Mouse (Mus musculus) lung, embryonic 14.5 days (tissue): ENCODE measurements around the gene Plscr3. TPM values are rescaled to one million over a fixed set of nuclear protein-coding genes. Genes with fewer than 3 reads are reported as not detected.

ENCODE experiments used
- ATAC-seq: fragments of 200-750 bp; cut with Nextera tagmentation; 2 replicates; pipeline ENCODE4 v1.8.0; 2017; ENCODE audit warnings: mild to moderate bottlenecking, moderate TSS enrichment, moderate library complexity; ENCODE audit not compliant: insufficient read depth
- DNase-seq: peaks from one replicate; pipeline ENCODE4 v3.0.0-alpha.2; 2015
- H3K27ac ChIP-seq: fragments of 300-500 bp; sonication (generic); 2 replicates; pipeline ENCODE4 v1.5.1; 2014; ENCODE audit warnings: low read depth, mild to moderate bottlenecking, moderate library complexity
- H3K27me3 ChIP-seq: fragments of 300-500 bp; sonication (generic); 2 replicates; pipeline ENCODE4 v1.6.1; 2014; ENCODE audit warnings: low read length, control low read depth; ENCODE audit not compliant: insufficient read depth
- H3K36me3 ChIP-seq: fragments of 300-500 bp; sonication (generic); 2 replicates; pipeline ENCODE4 v1.6.1; 2014; ENCODE audit warnings: control low read depth; ENCODE audit not compliant: insufficient read depth
- H3K4me1 ChIP-seq: fragments of 300-500 bp; sonication (generic); 2 replicates; pipeline ENCODE4 v1.6.1; 2014; ENCODE audit warnings: antibody characterized with exemption, control low read depth; ENCODE audit not compliant: insufficient read depth
- H3K4me2 ChIP-seq: fragments of 300-500 bp; sonication (generic); 2 replicates; pipeline ENCODE4 v1.6.1; 2014; ENCODE audit warnings: mild to moderate bottlenecking
- H3K4me3 ChIP-seq: fragments of 300-500 bp; sonication (generic); 2 replicates; pipeline ENCODE4 v1.5.1; 2014; ENCODE audit warnings: low read depth, low read length
- H3K9ac ChIP-seq: fragments of 300-500 bp; sonication (generic); 2 replicates; pipeline ENCODE4 v1.6.1; 2014
- H3K9me3 ChIP-seq: fragments of 300-500 bp; sonication (generic); 2 replicates; pipeline ENCODE4 v1.6.1; 2016; ENCODE audit warnings: low read depth, low read length, control low read depth
- CTCF ChIP-seq: IDR thresholded peaks from 2 replicates; pipeline ENCODE4 v1.5.1; 2016; ENCODE audit warnings: antibody characterized with exemption, low read depth
- WGBS: fragments of 180-500 bp; shearing (Covaris S2); extraction: QIAGEN DNeasy Blood & Tissue Kit; methylation state at CpG from one replicate; pipeline ENCODE4 v1.1.7; 2014; 5-methylcytosine and 5-hydroxymethylcytosine counted together
- polyA plus RNA-seq: library from polyadenylated mRNA; unstranded; fragments of >200 nt; fragmentation: Nextera tagmentation; extraction: Ambion mirVana; gene quantifications from 2 replicates; pipeline ENCODE4 v1.2.1, GENCODE M21; 2014

Gene Plscr3
- 115 and 118 TPM in 2 replicates for polyA plus RNA-seq

DNA sequence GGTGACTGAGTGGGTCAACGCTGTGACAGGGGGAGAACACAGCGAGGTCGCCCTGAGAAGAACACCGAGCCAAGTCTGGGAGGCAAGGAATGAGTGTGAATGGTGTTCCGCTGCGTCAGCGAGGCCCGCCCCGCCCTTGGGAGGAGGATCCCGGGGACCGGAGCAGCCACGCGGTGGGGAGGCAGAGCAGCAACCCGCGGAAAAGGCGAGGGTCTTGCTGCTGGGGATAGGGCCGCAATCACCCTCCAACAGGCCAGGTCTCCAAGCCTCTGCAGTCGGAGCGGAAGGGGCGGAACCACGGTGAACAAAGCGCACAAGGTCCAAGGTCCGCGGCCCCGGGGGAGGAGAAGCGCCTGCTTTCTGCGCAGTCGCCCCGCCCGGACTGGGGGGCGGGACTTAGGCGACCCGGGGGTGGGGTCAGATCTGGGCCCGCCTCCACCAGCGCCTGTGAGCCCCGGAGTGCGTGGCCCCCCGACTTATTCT, at the start of gene Plscr3:
Plscr3 (plus strand) TSS at position 179 of the 483 bp plus-strand sequence.
- H3K4me1 ChIP-seq = 0 out of 2 replicates have a peak, but pooled peaks cover 5% of the 10 kb centered on the region
- H3K27me3 ChIP-seq = no peaks in the 10 kb centered on the region
- H3K27ac ChIP-seq = peak within 1 kb of the TSS; percentile 95
- H3K4me2 ChIP-seq = peak within 1 kb of the TSS; percentile 83
- H3K9me3 ChIP-seq = no peaks in the 10 kb centered on the region
- under 1% methylated on average over 35 of the region's 38 CpGs for WGBS
- peak within 1 kb of the TSS; percentile 90 for H3K9ac ChIP-seq
- peak within 1 kb of the TSS; percentile 82 for H3K4me3 ChIP-seq
- H3K36me3 ChIP-seq = peaks cover 34% of the 10 kb centered on the region
- DNase-seq (peak; percentile 97), ATAC-seq (peak; percentile 89)
- TF ChIP-seq CTCF = 0 out of 2 replicates have a peak, but pooled peaks have one; percentile 19

DNA sequence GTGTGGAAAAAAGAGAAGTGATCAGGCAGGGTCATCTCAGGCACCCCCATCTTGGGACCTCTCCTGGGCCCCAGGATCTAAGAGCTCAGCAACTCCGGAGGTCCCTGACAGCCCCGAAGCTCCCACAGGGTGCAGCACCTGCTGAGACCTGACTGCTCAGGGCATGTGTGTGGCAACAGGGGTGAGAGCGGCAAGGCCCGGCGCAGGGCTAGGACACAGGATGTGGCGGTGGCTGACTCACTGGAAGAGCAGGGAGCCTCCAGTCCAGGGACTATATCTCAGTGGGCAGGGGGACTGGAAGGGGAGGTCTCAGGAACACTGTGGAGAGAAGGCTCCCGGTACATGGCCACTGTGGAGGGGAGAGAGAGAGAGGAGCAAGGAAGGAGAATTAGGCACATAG, 48.3 kb upstream of the Plscr3 start:
- H3K9me3 ChIP-seq = no peaks in the 10 kb centered on the region
- ATAC-seq (no peak), DNase-seq (no peak)
- H3K9ac ChIP-seq = no peak overlapping the region
- no peak overlapping the region for H3K4me3 ChIP-seq
- TF ChIP-seq CTCF = no peak
- H3K27me3 ChIP-seq = peaks cover 21% of the 10 kb centered on the region
- peaks cover 26% of the 10 kb centered on the region for H3K4me1 ChIP-seq
- WGBS = 82% methylated on average over 7 of the region's 7 CpGs
- no peak overlapping the region for H3K4me2 ChIP-seq
- H3K27ac ChIP-seq = no peak overlapping the region
- H3K36me3 ChIP-seq = no peaks in the 10 kb centered on the region

DNA sequence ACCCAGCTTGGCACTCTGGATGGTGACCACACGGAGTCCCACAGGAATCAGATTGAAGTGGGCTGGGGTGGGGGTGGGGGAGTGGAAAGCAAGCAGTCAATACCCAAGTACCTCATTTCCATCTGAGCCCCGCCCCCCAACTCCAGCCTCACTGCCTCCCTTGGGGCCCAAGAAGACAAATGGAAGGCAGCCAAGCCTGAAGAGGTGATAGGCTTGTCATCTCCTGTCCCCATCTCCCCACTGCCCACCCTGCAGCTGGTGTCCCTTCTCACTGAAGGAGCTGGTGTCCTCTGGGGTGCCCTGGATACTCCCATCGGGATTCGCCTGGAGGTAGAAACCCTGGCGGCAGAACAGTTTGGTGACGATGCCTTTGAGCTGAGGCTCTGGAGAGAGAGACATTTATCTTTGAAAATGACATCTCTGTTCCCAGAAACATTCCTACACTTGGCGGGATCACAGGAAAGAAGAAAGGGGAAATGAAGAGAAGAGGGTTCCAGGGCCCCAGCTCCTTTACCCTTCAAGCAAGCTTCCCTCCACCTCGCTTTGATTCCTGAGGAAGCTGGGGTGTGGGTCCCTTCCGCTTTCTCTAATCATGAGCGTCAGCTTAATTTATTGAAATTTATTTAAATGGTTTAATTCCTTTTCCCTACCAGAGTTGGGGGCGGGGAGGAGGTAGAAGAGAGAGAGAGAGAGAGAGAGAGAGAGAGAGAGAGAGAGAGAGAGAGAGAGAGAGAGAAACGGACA, 46.6 kb upstream of the Plscr3 start:
- DNase-seq = peak; percentile 32
- H3K4me3 ChIP-seq = peak overlapping the region; percentile 52; the same call in 1 of the 2 replicates
- H3K27me3 ChIP-seq = peaks cover 32% of the 10 kb centered on the region
- H3K27ac ChIP-seq = no peak overlapping the region
- H3K4me1 ChIP-seq = peaks cover 39% of the 10 kb centered on the region
- H3K4me2 ChIP-seq = peak overlapping the region; percentile 97
- no peak for TF ChIP-seq CTCF
- no peak for ATAC-seq
- WGBS = 15% methylated on average over 12 of the region's 12 CpGs
- H3K36me3 ChIP-seq = no peaks in the 10 kb centered on the region
- H3K9ac ChIP-seq = no peak overlapping the region
- no peaks in the 10 kb centered on the region for H3K9me3 ChIP-seq

DNA sequence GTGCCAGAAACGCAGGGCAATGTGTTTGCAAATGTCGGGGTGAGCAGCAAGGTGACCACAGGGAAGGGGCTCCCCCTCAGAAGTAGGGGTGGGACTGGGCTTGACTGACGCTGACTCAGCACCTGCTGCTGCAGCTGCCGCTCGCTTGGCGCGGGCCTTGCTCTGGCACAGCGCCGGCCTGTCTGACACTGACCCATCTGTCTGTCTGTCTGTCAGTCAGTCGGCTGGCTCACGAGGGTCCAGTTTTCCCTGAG, 46.1 kb upstream of the Plscr3 start:
- ATAC-seq (no peak), DNase-seq (peak; percentile 53)
- Histone ChIP-seq H3K9ac (peak overlapping the region; percentile 55; the same call in 1 of the 2 replicates), H3K9me3 (no peaks in the 10 kb centered on the region), H3K36me3 (no peaks in the 10 kb centered on the region), H3K4me2 (peak overlapping the region; percentile 97), H3K4me3 (peak overlapping the region; percentile 52), H3K4me1 (peaks cover 43% of the 10 kb centered on the region), H3K27ac (peak overlapping the region; percentile 71; the same call in 1 of the 2 replicates), H3K27me3 (peaks cover 37% of the 10 kb centered on the region)
- under 1% methylated on average over 11 of the region's 11 CpGs for WGBS
- no peak for TF ChIP-seq CTCF

DNA sequence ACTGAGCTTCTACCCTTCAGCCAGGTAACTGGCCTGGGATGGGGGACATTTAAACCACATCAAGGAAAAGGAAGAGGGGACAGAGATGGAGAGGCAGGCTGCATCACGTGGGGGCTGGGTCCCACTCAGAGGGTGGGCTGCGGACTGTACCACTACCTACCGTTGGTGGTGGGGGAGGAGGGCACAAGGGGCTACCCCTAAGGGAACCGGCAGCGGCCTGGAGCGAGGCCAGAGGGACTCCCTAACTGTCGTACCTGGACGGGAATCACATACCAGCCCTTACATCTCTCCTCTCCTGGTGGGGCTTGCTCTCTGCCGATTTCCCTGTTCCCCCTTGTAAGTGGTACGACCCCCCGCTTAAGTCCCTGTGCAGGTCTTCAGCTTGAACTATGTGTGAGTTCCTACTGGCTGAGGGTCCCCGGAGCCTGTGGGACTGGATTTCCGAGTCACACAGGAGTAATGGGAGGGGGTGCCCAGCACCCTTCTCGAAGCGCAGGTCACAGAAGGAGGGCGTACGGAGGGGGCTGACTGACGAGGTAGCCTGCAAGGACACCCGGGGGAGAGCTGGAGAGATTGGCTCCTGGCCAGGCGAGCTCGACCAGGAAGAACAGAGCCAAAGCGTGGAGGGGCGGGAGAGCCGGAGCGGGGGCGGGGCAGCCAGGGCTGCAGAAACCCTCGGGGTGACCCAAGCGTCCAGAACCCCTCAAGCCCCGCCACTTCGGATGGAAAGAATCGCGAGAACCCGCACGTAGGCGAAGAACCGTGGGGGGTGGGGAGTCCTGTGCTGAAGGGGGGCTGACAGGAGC, 45.6 kb upstream of the Plscr3 start:
- no peaks in the 10 kb centered on the region for H3K9me3 ChIP-seq
- peak; percentile 85 for DNase-seq
- WGBS = under 1% methylated on average over 35 of the region's 36 CpGs
- H3K9ac ChIP-seq = peak overlapping the region; percentile 55
- no peak for TF ChIP-seq CTCF
- peaks cover 43% of the 10 kb centered on the region for H3K4me1 ChIP-seq
- peaks cover 42% of the 10 kb centered on the region for H3K27me3 ChIP-seq
- peak; percentile 55 for ATAC-seq
- peak overlapping the region; percentile 71 for H3K27ac ChIP-seq
- H3K4me3 ChIP-seq = peak overlapping the region; percentile 52
- H3K36me3 ChIP-seq = no peaks in the 10 kb centered on the region
- peak overlapping the region; percentile 97 for H3K4me2 ChIP-seq

DNA sequence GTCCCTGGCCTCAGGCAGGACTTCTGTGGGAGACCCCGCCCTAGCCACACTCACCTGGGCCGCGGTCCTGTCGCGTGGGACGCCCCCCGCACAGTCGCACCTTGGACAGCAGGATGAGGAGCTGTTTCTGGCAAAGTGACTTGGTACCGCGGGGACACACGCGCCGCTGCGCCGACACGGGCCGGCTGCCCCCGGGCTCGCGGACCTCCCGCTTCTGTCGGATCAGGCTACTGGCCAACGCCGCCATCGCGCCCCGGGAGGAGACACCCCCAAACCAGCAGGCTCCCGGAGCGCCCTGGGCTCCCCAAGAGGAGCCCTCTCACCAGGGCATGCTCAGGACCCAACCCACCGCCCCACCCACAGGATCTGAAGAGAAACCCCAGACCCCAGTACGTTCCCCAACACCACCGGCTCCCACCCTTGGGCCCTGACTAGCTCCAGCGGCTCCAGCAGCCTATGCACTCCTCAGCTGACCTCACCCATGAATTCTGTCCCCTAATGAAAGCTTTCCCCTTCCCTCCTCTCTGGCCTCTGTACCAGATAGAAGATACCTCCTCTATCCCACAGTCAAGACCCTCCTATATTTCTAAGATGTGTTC, 44.7 kb upstream of the Plscr3 start, which contains the start of gene Fgf11:
Fgf11 (minus strand) TSS at position 479 of the 599 bp plus-strand sequence.
- H3K9ac ChIP-seq = peak within 1 kb of the TSS; percentile 55
- WGBS = under 1% methylated on average over 33 of the region's 33 CpGs
- no peaks in the 10 kb centered on the region for H3K36me3 ChIP-seq
- H3K4me3 ChIP-seq = peak within 1 kb of the TSS; percentile 52
- no peak for TF ChIP-seq CTCF
- DNase-seq = no peak
- ATAC-seq = no peak
- peak within 1 kb of the TSS; percentile 71 for H3K27ac ChIP-seq
- H3K9me3 ChIP-seq = no peaks in the 10 kb centered on the region
- H3K4me1 ChIP-seq = peaks cover 40% of the 10 kb centered on the region
- H3K27me3 ChIP-seq = peaks cover 45% of the 10 kb centered on the region
- peak within 1 kb of the TSS; percentile 97 for H3K4me2 ChIP-seq
